Mouse (Mus musculus) embryonic fibroblast, embryonic 13.5 days (primary cell): ENCODE measurements around the gene Apc2. TPM values are rescaled to one million over a fixed set of nuclear protein-coding genes. Genes with fewer than 3 reads are reported as not detected.

Experiments
- H3K27ac ChIP-seq: 2 replicates; pipeline ENCODE4 v1.5.1; 2012; ENCODE audit warnings: low read length, control low read depth, inconsistent platforms; ENCODE audit not compliant: insufficient read depth
- H3K4me1 ChIP-seq: 2 replicates; pipeline ENCODE4 v1.6.1; 2011; ENCODE audit warnings: low read length; ENCODE audit not compliant: control insufficient read depth, insufficient read depth
- H3K4me3 ChIP-seq: 2 replicates; pipeline ENCODE4 v1.5.1; 2011; ENCODE audit warnings: mild to moderate bottlenecking, control low read depth, low read length; ENCODE audit not compliant: insufficient read depth
- CTCF ChIP-seq: IDR thresholded peaks from 2 replicates; pipeline ENCODE4 v1.5.1; 2011; ENCODE audit warnings: mild to moderate bottlenecking, control low read depth, low read length, moderate library complexity, borderline replicate concordance; ENCODE audit not compliant: insufficient read depth
- POLR2A ChIP-seq: IDR thresholded peaks from 2 replicates; pipeline ENCODE4 v1.6.1; 2011; ENCODE audit warnings: low read depth, mild to moderate bottlenecking, control low read depth, low read length, moderate library complexity
- polyA plus RNA-seq: library from polyadenylated mRNA; stranded (reverse); fragments of >200 nt; gene quantifications from 2 replicates; pipeline ENCODE4 v1.2.4, GENCODE M21; 2011; ENCODE audit warnings: low read depth; ENCODE audit not compliant: missing spikeins, insufficient read length

Gene Apc2
- polyA plus RNA-seq, 1 experiment = 2.5 TPM

GRCm38 (mm10) chr10:80329273-80330081 is 33.7 kb downstream of the Apc2 start, which contains the start of the genes Pcsk4 and Reep6:
Gene Pcsk4 (minus strand): TSS chr10:80329498.
Gene Reep6 (plus strand): TSS chr10:80329953.
- no peak within 1 kb of the TSS for H3K27ac ChIP-seq
- peak within 1 kb of the TSS; percentile 31 for H3K4me3 ChIP-seq
- no peaks in the 10 kb centered on the region for H3K4me1 ChIP-seq
- TF ChIP-seq CTCF (no peak), POLR2A (no peak)

- H3K4me1 ChIP-seq = no peaks in the 10 kb centered on the region
- TF ChIP-seq POLR2A = peak; percentile 36; the same call in 1 of the 2 replicates
- TF ChIP-seq CTCF = no peak
- H3K27ac ChIP-seq = no peak overlapping the region
- H3K4me3 ChIP-seq = peak overlapping the region; percentile 31
Measured at GRCm38 (mm10) chr10:80330084-80330483, 34.3 kb downstream of the Apc2 start.

- TF ChIP-seq CTCF (no peak), POLR2A (no peak)
- Histone ChIP-seq H3K4me3 (no peak overlapping the region), H3K27ac (no peak overlapping the region)
Measured at GRCm38 (mm10) chr10:80330888-80331287, 35.1 kb downstream of the Apc2 start.

GRCm38 (mm10) chr10:80331636-80332524 is 36.1 kb downstream of the Apc2 start:
- TF ChIP-seq POLR2A = no peak
- Histone ChIP-seq H3K4me1 (no peaks in the 10 kb centered on the region), H3K4me3 (no peak overlapping the region), H3K27ac (no peak overlapping the region)

More at GRCm38 (mm10) chr10:80330888-80331287, 35.1 kb downstream of the Apc2 start:
- no peaks in the 10 kb centered on the region for H3K4me1 ChIP-seq

GRCm38 (mm10) chr10:80332525-80332989 is 36.8 kb downstream of the Apc2 start:
- TF ChIP-seq CTCF (no peak), POLR2A (no peak)
- no peak overlapping the region for H3K4me3 ChIP-seq

GRCm38 (mm10) chr10:80336263-80336662 is 40.5 kb downstream of the Apc2 start:
- TF ChIP-seq CTCF (no peak), POLR2A (no peak)
- H3K27ac ChIP-seq = no peak overlapping the region

More at GRCm38 (mm10) chr10:80332525-80332989, 36.8 kb downstream of the Apc2 start:
- Histone ChIP-seq H3K4me1 (no peaks in the 10 kb centered on the region), H3K27ac (no peak overlapping the region)

GRCm38 (mm10) chr10:80339941-80340750 is 44.4 kb downstream of the Apc2 start:
- no peak overlapping the region for H3K4me3 ChIP-seq
- TF ChIP-seq POLR2A (peak; percentile 31), CTCF (peak; percentile 73)

More at GRCm38 (mm10) chr10:80336263-80336662, 40.5 kb downstream of the Apc2 start:
- peaks cover 5% of the 10 kb centered on the region; the same call in 1 of the 2 replicates for H3K4me1 ChIP-seq
- H3K4me3 ChIP-seq = no peak overlapping the region

GRCm38 (mm10) chr10:80341026-80341425 is 45.2 kb downstream of the Apc2 start:
- TF ChIP-seq CTCF = no peak
- no peak for TF ChIP-seq POLR2A
- Histone ChIP-seq H3K4me1 (peaks cover 9% of the 10 kb centered on the region; the same call in 1 of the 2 replicates), H3K4me3 (no peak overlapping the region)

More at GRCm38 (mm10) chr10:80339941-80340750, 44.4 kb downstream of the Apc2 start:
- Histone ChIP-seq H3K4me1 (peaks cover 5% of the 10 kb centered on the region; the same call in 1 of the 2 replicates), H3K27ac (no peak overlapping the region)

More at GRCm38 (mm10) chr10:80341026-80341425, 45.2 kb downstream of the Apc2 start:
- H3K27ac ChIP-seq = no peak overlapping the region
